Mouse (Mus musculus) E14TG2a.4 (cell line): Measurements from ENCODE around the gene Unkl.

ENCODE experiments used
- CTCF ChIP-seq: conservative IDR thresholded peaks from 2 replicates; pipeline ENCODE4 v1.5.1; 2014; ENCODE audit warnings: low read length
- NANOG ChIP-seq: IDR thresholded peaks from 2 replicates; pipeline ENCODE4 v1.6.1; 2014; ENCODE audit warnings: borderline replicate concordance, low read length, mixed read lengths
- POU5F1 ChIP-seq: IDR thresholded peaks from 2 replicates; pipeline ENCODE4 v1.6.1; 2014; ENCODE audit warnings: low read length, borderline replicate concordance

DNA sequence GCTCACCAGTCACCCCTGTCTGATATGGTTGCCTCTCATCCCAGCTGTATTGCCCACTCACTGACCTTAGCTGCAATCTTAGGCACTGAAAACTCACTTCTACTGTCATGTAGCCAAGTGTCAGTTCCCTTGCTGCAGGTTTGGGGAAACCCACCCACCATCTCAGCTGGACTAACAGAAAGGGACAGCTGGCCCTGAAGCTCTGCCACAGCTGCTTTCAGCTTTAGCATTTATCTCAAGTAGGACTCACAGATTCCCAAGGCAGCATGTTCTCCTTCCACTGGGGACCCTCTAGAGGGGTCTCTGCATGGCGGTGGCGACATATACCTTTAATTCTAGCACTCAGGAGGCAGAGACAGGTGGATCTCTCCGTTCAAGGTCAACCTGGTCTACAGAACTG, 23.4 kb upstream of the Unkl start:
- TF ChIP-seq CTCF (no peak), POU5F1 (no peak), NANOG (no peak)
